Mouse (Mus musculus): ENCODE measurements at regions not wholly inside any gene's neighbourhood (a gene's known extent, or its start where the extent isn't known, plus 50 kb on each side); places are given as distances from the start of the nearest gene placed in this dataset.

GRCm38 (mm10) chr10:17575448-17576332 is 147.3 kb upstream of the Cited2 start:
- Histone ChIP-seq H3K27ac (ENCODE audit: low read depth, low read length) (peak overlapping the region; percentile 1; the same call in 1 of the 2 replicates), H3K4me3 (ENCODE audit: low read length) (no peak overlapping the region), H3K4me2 (replicated peaks; ENCODE audit: low read depth, low read length) (no peak overlapping the region), H3K36me3 (ENCODE audit: control insufficient read depth, insufficient read depth, low read length) (no peaks in the 10 kb centered on the region), H3K9me3 (ENCODE audit: control insufficient read depth, low read length) (no peaks in the 10 kb centered on the region), H3K9ac (ENCODE audit: low read depth, low read length) (no peak overlapping the region), H3K4me1 (ENCODE audit: control insufficient read depth, insufficient read depth, low read length) (0 out of 2 replicates have a peak, but pooled peaks cover 3% of the 10 kb centered on the region), H3K27me3 (ENCODE audit: control insufficient read depth, insufficient read depth, low read length) (no peaks in the 10 kb centered on the region)
- ATAC-seq (ENCODE audit: low FRiP score, low TSS enrichment), result peak; percentile 62; the same call in 1 of the 2 replicates
- WGBS, result 48% methylated on average over 10 of the region's 10 CpGs

- Histone ChIP-seq H3K4me3 (ENCODE audit: low read length) (no peak overlapping the region), H3K27ac (ENCODE audit: low read depth, low read length) (no peak overlapping the region)
- ATAC-seq (ENCODE audit: low FRiP score, low TSS enrichment), result no peak
Measured at GRCm38 (mm10) chr10:17576333-17576750, 146.7 kb upstream of the Cited2 start.

GRCm38 (mm10) chr10:17579463-17579862 is 143.6 kb upstream of the Cited2 start:
- Histone ChIP-seq H3K4me3 (ENCODE audit: low read length) (no peak overlapping the region), H3K9me3 (ENCODE audit: control insufficient read depth, low read length) (no peaks in the 10 kb centered on the region), H3K4me1 (ENCODE audit: control insufficient read depth, insufficient read depth, low read length) (0 out of 2 replicates have a peak, but pooled peaks cover 3% of the 10 kb centered on the region), H3K27ac (ENCODE audit: low read depth, low read length) (no peak overlapping the region), H3K36me3 (ENCODE audit: control insufficient read depth, insufficient read depth, low read length) (no peaks in the 10 kb centered on the region), H3K4me2 (replicated peaks; ENCODE audit: low read depth, low read length) (no peak overlapping the region), H3K9ac (ENCODE audit: low read depth, low read length) (no peak overlapping the region), H3K27me3 (ENCODE audit: control insufficient read depth, insufficient read depth, low read length) (no peaks in the 10 kb centered on the region)
- no peak for ATAC-seq (ENCODE audit: low FRiP score, low TSS enrichment)
- 91% methylated on average over 2 of the region's 2 CpGs for WGBS

More at GRCm38 (mm10) chr10:17576333-17576750, 146.7 kb upstream of the Cited2 start:
- Histone ChIP-seq H3K9me3 (ENCODE audit: control insufficient read depth, low read length) (no peaks in the 10 kb centered on the region), H3K4me1 (ENCODE audit: control insufficient read depth, insufficient read depth, low read length) (0 out of 2 replicates have a peak, but pooled peaks cover 3% of the 10 kb centered on the region), H3K36me3 (ENCODE audit: control insufficient read depth, insufficient read depth, low read length) (no peaks in the 10 kb centered on the region), H3K9ac (ENCODE audit: low read depth, low read length) (no peak overlapping the region), H3K27me3 (ENCODE audit: control insufficient read depth, insufficient read depth, low read length) (no peaks in the 10 kb centered on the region), H3K4me2 (replicated peaks; ENCODE audit: low read depth, low read length) (no peak overlapping the region)

GRCm38 (mm10) chr10:17584842-17585241 is 138.2 kb upstream of the Cited2 start:
- no peak overlapping the region for H3K27ac ChIP-seq (ENCODE audit: low read depth, low read length)
- no peak overlapping the region for H3K4me2 ChIP-seq (replicated peaks; ENCODE audit: low read depth, low read length)
- H3K9ac ChIP-seq (ENCODE audit: low read depth, low read length), result no peak overlapping the region
- no peaks in the 10 kb centered on the region for H3K27me3 ChIP-seq (ENCODE audit: control insufficient read depth, insufficient read depth, low read length)
- 86% methylated on average over 7 of the region's 7 CpGs for WGBS
- no peak overlapping the region for H3K4me3 ChIP-seq (ENCODE audit: low read length)
- no peak for ATAC-seq (ENCODE audit: low FRiP score, low TSS enrichment)
- H3K4me1 ChIP-seq (ENCODE audit: control insufficient read depth, insufficient read depth, low read length), result no peaks in the 10 kb centered on the region
- no peaks in the 10 kb centered on the region for H3K36me3 ChIP-seq (ENCODE audit: control insufficient read depth, insufficient read depth, low read length)
- no peaks in the 10 kb centered on the region for H3K9me3 ChIP-seq (ENCODE audit: control insufficient read depth, low read length)

GRCm38 (mm10) chr10:17586910-17587309 is 136.1 kb upstream of the Cited2 start:
- no peak overlapping the region for H3K4me2 ChIP-seq (replicated peaks; ENCODE audit: low read depth, low read length)
- no peak overlapping the region for H3K4me3 ChIP-seq (ENCODE audit: low read length)
- H3K27me3 ChIP-seq (ENCODE audit: control insufficient read depth, insufficient read depth, low read length), result no peaks in the 10 kb centered on the region
- H3K27ac ChIP-seq (ENCODE audit: low read depth, low read length), result no peak overlapping the region
- no peaks in the 10 kb centered on the region for H3K4me1 ChIP-seq (ENCODE audit: control insufficient read depth, insufficient read depth, low read length)
- H3K9ac ChIP-seq (ENCODE audit: low read depth, low read length), result no peak overlapping the region
- no peaks in the 10 kb centered on the region for H3K36me3 ChIP-seq (ENCODE audit: control insufficient read depth, insufficient read depth, low read length)
- 100% methylated on average over 2 of the region's 2 CpGs for WGBS
- ATAC-seq (ENCODE audit: low FRiP score, low TSS enrichment), result no peak
- no peaks in the 10 kb centered on the region for H3K9me3 ChIP-seq (ENCODE audit: control insufficient read depth, low read length)

- no peak overlapping the region for H3K4me3 ChIP-seq (ENCODE audit: low read length)
Measured at GRCm38 (mm10) chr10:17589136-17589535, 133.9 kb upstream of the Cited2 start.

GRCm38 (mm10) chr10:17590195-17590594 is 132.8 kb upstream of the Cited2 start:
- Histone ChIP-seq H3K36me3 (ENCODE audit: control insufficient read depth, insufficient read depth, low read length) (no peaks in the 10 kb centered on the region), H3K27ac (ENCODE audit: low read depth, low read length) (no peak overlapping the region), H3K4me2 (replicated peaks; ENCODE audit: low read depth, low read length) (no peak overlapping the region), H3K4me3 (ENCODE audit: low read length) (no peak overlapping the region), H3K9me3 (ENCODE audit: control insufficient read depth, low read length) (no peaks in the 10 kb centered on the region), H3K4me1 (ENCODE audit: control insufficient read depth, insufficient read depth, low read length) (no peaks in the 10 kb centered on the region), H3K9ac (ENCODE audit: low read depth, low read length) (no peak overlapping the region), H3K27me3 (ENCODE audit: control insufficient read depth, insufficient read depth, low read length) (no peaks in the 10 kb centered on the region)
- no peak for ATAC-seq (ENCODE audit: low FRiP score, low TSS enrichment)
- 88% methylated on average over 1 of the region's 1 CpGs for WGBS

More at GRCm38 (mm10) chr10:17589136-17589535, 133.9 kb upstream of the Cited2 start:
- Histone ChIP-seq H3K9me3 (ENCODE audit: control insufficient read depth, low read length) (no peaks in the 10 kb centered on the region), H3K9ac (ENCODE audit: low read depth, low read length) (no peak overlapping the region), H3K4me1 (ENCODE audit: control insufficient read depth, insufficient read depth, low read length) (no peaks in the 10 kb centered on the region), H3K4me2 (replicated peaks; ENCODE audit: low read depth, low read length) (no peak overlapping the region), H3K27me3 (ENCODE audit: control insufficient read depth, insufficient read depth, low read length) (no peaks in the 10 kb centered on the region), H3K27ac (ENCODE audit: low read depth, low read length) (no peak overlapping the region), H3K36me3 (ENCODE audit: control insufficient read depth, insufficient read depth, low read length) (no peaks in the 10 kb centered on the region)
- 86% methylated on average over 4 of the region's 4 CpGs for WGBS
- no peak for ATAC-seq (ENCODE audit: low FRiP score, low TSS enrichment)

GRCm38 (mm10) chr10:17592387-17592786 is 130.6 kb upstream of the Cited2 start:
- 87% methylated on average over 4 of the region's 4 CpGs for WGBS
- no peaks in the 10 kb centered on the region for H3K4me1 ChIP-seq (ENCODE audit: control insufficient read depth, insufficient read depth, low read length)
- no peak for ATAC-seq (ENCODE audit: low FRiP score, low TSS enrichment)
- H3K4me3 ChIP-seq (ENCODE audit: low read length), result no peak overlapping the region
- no peak overlapping the region for H3K4me2 ChIP-seq (replicated peaks; ENCODE audit: low read depth, low read length)
- no peak overlapping the region for H3K9ac ChIP-seq (ENCODE audit: low read depth, low read length)
- H3K9me3 ChIP-seq (ENCODE audit: control insufficient read depth, low read length), result no peaks in the 10 kb centered on the region
- no peaks in the 10 kb centered on the region for H3K36me3 ChIP-seq (ENCODE audit: control insufficient read depth, insufficient read depth, low read length)
- no peaks in the 10 kb centered on the region for H3K27me3 ChIP-seq (ENCODE audit: control insufficient read depth, insufficient read depth, low read length)
- no peak overlapping the region for H3K27ac ChIP-seq (ENCODE audit: low read depth, low read length)

- no peak overlapping the region for H3K27ac ChIP-seq (ENCODE audit: low read depth, low read length)
- H3K4me2 ChIP-seq (replicated peaks; ENCODE audit: low read depth, low read length), result no peak overlapping the region
- no peak for ATAC-seq (ENCODE audit: low FRiP score, low TSS enrichment)
- WGBS, result 76% methylated on average over 1 of the region's 1 CpGs
- no peaks in the 10 kb centered on the region for H3K36me3 ChIP-seq (ENCODE audit: control insufficient read depth, insufficient read depth, low read length)
- H3K4me3 ChIP-seq (ENCODE audit: low read length), result no peak overlapping the region
- no peak overlapping the region for H3K9ac ChIP-seq (ENCODE audit: low read depth, low read length)
- no peaks in the 10 kb centered on the region for H3K9me3 ChIP-seq (ENCODE audit: control insufficient read depth, low read length)
- 0 out of 2 replicates have a peak, but pooled peaks cover 4% of the 10 kb centered on the region for H3K4me1 ChIP-seq (ENCODE audit: control insufficient read depth, insufficient read depth, low read length)
- no peaks in the 10 kb centered on the region for H3K27me3 ChIP-seq (ENCODE audit: control insufficient read depth, insufficient read depth, low read length)
Measured at GRCm38 (mm10) chr10:17596126-17596525, 126.9 kb upstream of the Cited2 start.
